Mouse (Mus musculus) embryonic facial prominence, embryonic 11.5 days (tissue): ENCODE results near the gene Csnk1g2. TPM values are rescaled to one million over a fixed set of nuclear protein-coding genes. Genes with fewer than 3 reads are reported as not detected.

Experiments
- ATAC-seq: fragments of 200-750 bp; cut with Nextera tagmentation; replicated peaks from 2 replicates; pipeline ENCODE4 v1.8.0; 2017; ENCODE audit warnings: low read depth; ENCODE audit not compliant: insufficient number of reproducible peaks, low FRiP score, low TSS enrichment
- DNase-seq: peaks from one replicate; pipeline ENCODE4 v3.0.0-alpha.2; 2015; ENCODE audit warnings: low spot score
- H3K27ac ChIP-seq: fragments of 300-500 bp; sonication (generic); replicated peaks from 2 replicates; pipeline ENCODE4 v1.5.1; 2014; ENCODE audit warnings: mild to moderate bottlenecking, low read depth, low read length, control low read depth
- H3K27me3 ChIP-seq: fragments of 300-500 bp; sonication (generic); 2 replicates; pipeline ENCODE4 v1.6.1; 2014; ENCODE audit warnings: mild to moderate bottlenecking, low read length, moderate library complexity, mixed read lengths; ENCODE audit not compliant: control insufficient read depth, insufficient read depth
- H3K36me3 ChIP-seq: fragments of 300-500 bp; sonication (generic); replicated peaks from 2 replicates; pipeline ENCODE4 v1.6.1; 2014; ENCODE audit warnings: low read depth, mild to moderate bottlenecking, low read length, moderate library complexity, mixed read lengths; ENCODE audit not compliant: control insufficient read depth, insufficient read depth
- H3K4me1 ChIP-seq: fragments of 300-500 bp; sonication (generic); 2 replicates; pipeline ENCODE4 v1.6.1; 2014; ENCODE audit warnings: low read length, mixed read lengths; ENCODE audit not compliant: control insufficient read depth, insufficient read depth
- H3K4me2 ChIP-seq: fragments of 300-500 bp; sonication (generic); 2 replicates; pipeline ENCODE4 v1.6.1; 2014; ENCODE audit warnings: low read depth, mild to moderate bottlenecking, control low read depth, low read length, moderate library complexity
- H3K4me3 ChIP-seq: fragments of 300-500 bp; sonication (generic); 2 replicates; pipeline ENCODE4 v1.5.1; 2014; ENCODE audit warnings: low read depth, low read length, control low read depth
- H3K9ac ChIP-seq: fragments of 300-500 bp; sonication (generic); replicated peaks from 2 replicates; pipeline ENCODE4 v1.6.1; 2014; ENCODE audit warnings: mild to moderate bottlenecking, control low read depth, low read length
- H3K9me3 ChIP-seq: fragments of 300-500 bp; sonication (generic); replicated peaks from 2 replicates; pipeline ENCODE4 v1.6.1; 2016; ENCODE audit warnings: mild to moderate bottlenecking, low read length, inconsistent platforms, mixed read lengths; ENCODE audit not compliant: control insufficient read depth
- WGBS: fragments of 180-500 bp; shearing (Covaris S2); extraction: QIAGEN DNeasy Blood & Tissue Kit; methylation state at CpG from one replicate; pipeline ENCODE4 v1.1.7; 2014; 5-methylcytosine and 5-hydroxymethylcytosine counted together
- polyA plus RNA-seq: library from polyadenylated mRNA; unstranded; fragments of >200 nt; fragmentation: Nextera tagmentation; extraction: Ambion mirVana; gene quantifications from 2 replicates; pipeline ENCODE4 v1.2.1, GENCODE M21; 2014

The Csnk1g2 gene
- polyA plus RNA-seq = 93.4 and 97.9 TPM in 2 replicates

GRCm38 (mm10) chr10:80622661-80623456 lies at the start of gene Csnk1g2:
Csnk1g2 (plus strand) TSS chr10:80622838.
- ATAC-seq = peak; percentile 12; the same call in 1 of the 2 replicates
- WGBS = under 1% methylated on average over 82 of the region's 85 CpGs

GRCm38 (mm10) chr10:80573944-80574343 lies 48.7 kb upstream of the Csnk1g2 start:
- WGBS = 64% methylated on average over 9 of the region's 9 CpGs
- Histone ChIP-seq H3K4me2 (no peak overlapping the region), H3K27ac (no peak overlapping the region), H3K27me3 (no peaks in the 10 kb centered on the region), H3K9ac (no peak overlapping the region; the same call in 1 of the 2 replicates), H3K4me1 (peaks cover 6% of the 10 kb centered on the region), H3K4me3 (no peak overlapping the region), H3K9me3 (no peaks in the 10 kb centered on the region), H3K36me3 (no peaks in the 10 kb centered on the region)
- ATAC-seq (no peak), DNase-seq (no peak)

More at GRCm38 (mm10) chr10:80622661-80623456, at the start of gene Csnk1g2:
- H3K9me3 ChIP-seq = no peaks in the 10 kb centered on the region
- H3K27me3 ChIP-seq = no peaks in the 10 kb centered on the region
- H3K27ac ChIP-seq = peak within 1 kb of the TSS; percentile 82
- H3K4me3 ChIP-seq = peak within 1 kb of the TSS; percentile 90
- peak within 1 kb of the TSS; percentile 84 for H3K9ac ChIP-seq
- H3K4me1 ChIP-seq = peaks cover 4% of the 10 kb centered on the region; the same call in 1 of the 2 replicates
- peak; percentile 52 for DNase-seq
- H3K36me3 ChIP-seq = no peaks in the 10 kb centered on the region
- peak within 1 kb of the TSS; percentile 85 for H3K4me2 ChIP-seq

- Histone ChIP-seq H3K9ac (no peak overlapping the region), H3K27me3 (no peaks in the 10 kb centered on the region), H3K36me3 (no peaks in the 10 kb centered on the region), H3K27ac (no peak overlapping the region), H3K4me2 (no peak overlapping the region), H3K9me3 (no peaks in the 10 kb centered on the region), H3K4me1 (peaks cover 6% of the 10 kb centered on the region), H3K4me3 (no peak overlapping the region)
- 73% methylated on average over 3 of the region's 3 CpGs for WGBS
- no peak for DNase-seq
- no peak for ATAC-seq
Measured at GRCm38 (mm10) chr10:80574896-80575295, 47.7 kb upstream of the Csnk1g2 start.

- Histone ChIP-seq H3K27me3 (no peaks in the 10 kb centered on the region), H3K9me3 (no peaks in the 10 kb centered on the region), H3K4me3 (peak overlapping the region; percentile 78), H3K4me2 (peak overlapping the region; percentile 98), H3K36me3 (no peaks in the 10 kb centered on the region), H3K9ac (peak overlapping the region; percentile 73), H3K4me1 (peaks cover 5% of the 10 kb centered on the region), H3K27ac (no peak overlapping the region)
- WGBS = 16% methylated on average over 17 of the region's 17 CpGs
- no peak for ATAC-seq
- DNase-seq = no peak
Measured at GRCm38 (mm10) chr10:80575925-80576324, 46.7 kb upstream of the Csnk1g2 start.

- no peaks in the 10 kb centered on the region; the same call in none of the 2 replicates for H3K4me1 ChIP-seq
- DNase-seq (peak; percentile 65), ATAC-seq (no peak)
- H3K9ac ChIP-seq = peak overlapping the region; percentile 73
- H3K27ac ChIP-seq = peak overlapping the region; percentile 72
- WGBS = under 1% methylated on average over 90 of the region's 96 CpGs
- H3K27me3 ChIP-seq = no peaks in the 10 kb centered on the region
- peak overlapping the region; percentile 98 for H3K4me2 ChIP-seq
- H3K36me3 ChIP-seq = no peaks in the 10 kb centered on the region
- peak overlapping the region; percentile 78 for H3K4me3 ChIP-seq
- no peaks in the 10 kb centered on the region for H3K9me3 ChIP-seq
Measured at GRCm38 (mm10) chr10:80576351-80577194, 46.1 kb upstream of the Csnk1g2 start.

GRCm38 (mm10) chr10:80577195-80578130 lies 45.2 kb upstream of the Csnk1g2 start, which contains the start of gene Klf16:
Klf16 (minus strand) TSS chr10:80577321.
- Histone ChIP-seq H3K27ac (peak within 1 kb of the TSS; percentile 74), H3K27me3 (no peaks in the 10 kb centered on the region), H3K4me2 (peak within 1 kb of the TSS; percentile 98), H3K36me3 (no peaks in the 10 kb centered on the region), H3K9me3 (no peaks in the 10 kb centered on the region), H3K4me1 (no peaks in the 10 kb centered on the region; the same call in none of the 2 replicates), H3K9ac (peak within 1 kb of the TSS; percentile 73), H3K4me3 (peak within 1 kb of the TSS; percentile 78)
- DNase-seq (peak; percentile 96), ATAC-seq (peak; percentile 69)
- WGBS = 1% methylated on average over 54 of the region's 97 CpGs

- H3K4me1 ChIP-seq = no peaks in the 10 kb centered on the region; the same call in none of the 2 replicates
- ATAC-seq (peak; percentile 14; the same call in 1 of the 2 replicates), DNase-seq (peak; percentile 81)
- no peaks in the 10 kb centered on the region for H3K36me3 ChIP-seq
- peak overlapping the region; percentile 98 for H3K4me2 ChIP-seq
- H3K4me3 ChIP-seq = peak overlapping the region; percentile 78
- no peaks in the 10 kb centered on the region for H3K27me3 ChIP-seq
- peak overlapping the region; percentile 45 for H3K9ac ChIP-seq
- H3K9me3 ChIP-seq = no peaks in the 10 kb centered on the region
- WGBS = under 1% methylated on average over 29 of the region's 29 CpGs
- peak overlapping the region; percentile 74 for H3K27ac ChIP-seq
Measured at GRCm38 (mm10) chr10:80578131-80578750, 44.4 kb upstream of the Csnk1g2 start.
